Mouse (Mus musculus) left cerebral cortex, adult 8-10 months (tissue): Measurements from ENCODE around the gene Fam234b. TPM values are rescaled to one million over a fixed set of nuclear protein-coding genes. Genes with fewer than 3 reads are reported as not detected.

Experiments used
- DNase-seq, 2 experiments: peaks; one replicate each; pipeline ENCODE4 v3.0.0; 2022; ENCODE audit warnings: low spot score in 2 of 2
- total RNA-seq, 4 experiments: library from RNA; stranded (reverse); gene quantifications; 2 replicates each; pipeline ENCODE4 v1.2.4; 2022

Fam234b gene
- total RNA-seq, 4 experiments from 2014 or later: 149 to 164 (median 160) TPM

- DNase-seq: no peak
These were observed 26.1 kb downstream of the Fam234b start for GRCm38 (mm10) chr6:135223786-135224416.

GRCm38 (mm10) chr6:135228465-135228941 lies 30.7 kb downstream of the Fam234b start:
- DNase-seq: no peak

- DNase-seq: no peak
These were observed 32.8 kb downstream of the Fam234b start for GRCm38 (mm10) chr6:135230586-135230985.

- DNase-seq: peak in 1 of 2 experiments; percentile 77
These were observed 34.8 kb downstream of the Fam234b start for GRCm38 (mm10) chr6:135232443-135233182.

- DNase-seq: no peak
These were observed 38.0 kb downstream of the Fam234b start for GRCm38 (mm10) chr6:135235742-135236141.

- no peak for DNase-seq
These were observed 38.8 kb downstream of the Fam234b start for GRCm38 (mm10) chr6:135236576-135236975.

- no peak for DNase-seq
These were observed 39.5 kb downstream of the Fam234b start for GRCm38 (mm10) chr6:135237326-135237725.

- no peak for DNase-seq
These were observed 40.4 kb downstream of the Fam234b start for GRCm38 (mm10) chr6:135238211-135238610.

- DNase-seq: no peak
These were observed 42.6 kb downstream of the Fam234b start for GRCm38 (mm10) chr6:135240361-135240760.

GRCm38 (mm10) chr6:135245586-135245985 lies 47.8 kb downstream of the Fam234b start:
- no peak for DNase-seq

GRCm38 (mm10) chr6:135247861-135248260 lies 50.1 kb downstream of the Fam234b start:
- DNase-seq: no peak

GRCm38 (mm10) chr6:135249846-135250531 lies 52.2 kb downstream of the Fam234b start:
- DNase-seq: peak in 1 of 2 experiments; percentile 29

- DNase-seq: no peak
These were observed 53.3 kb downstream of the Fam234b start for GRCm38 (mm10) chr6:135250926-135251699.

- DNase-seq: no peak
These were observed 54.3 kb downstream of the Fam234b start for GRCm38 (mm10) chr6:135251849-135252727.

GRCm38 (mm10) chr6:135252728-135253077 lies 54.9 kb downstream of the Fam234b start:
- DNase-seq: peak; percentile 69 to 80

GRCm38 (mm10) chr6:135254153-135254552 lies 56.4 kb downstream of the Fam234b start, which contains the start of gene Gsg1:
TSS of gene Gsg1 (minus strand) at chr6:135254351.
- DNase-seq: no peak

GRCm38 (mm10) chr6:135260435-135260834 lies 62.7 kb downstream of the Fam234b start:
- DNase-seq: no peak

- DNase-seq: no peak
These were observed 63.3 kb downstream of the Fam234b start for GRCm38 (mm10) chr6:135261124-135261523.

- no peak for DNase-seq
These were observed 64.8 kb downstream of the Fam234b start for GRCm38 (mm10) chr6:135262565-135262964.

GRCm38 (mm10) chr6:135264136-135264535 lies 66.4 kb downstream of the Fam234b start:
- no peak for DNase-seq
